Mouse (Mus musculus): ENCODE data around the gene Gxylt2. TPM values are rescaled to one million over a fixed set of nuclear protein-coding genes. Genes with fewer than 3 reads are reported as not detected.

Gene Gxylt2
- polyA plus RNA-seq, 1 experiment from 2014 or later: 1.4 TPM

- peak; percentile 60; the same call in 1 of the 2 replicates for ATAC-seq (ENCODE audit: insufficient read depth, low FRiP score)
Observed at GRCm38 (mm10) chr6:100731996-100732375, 27.5 kb downstream of the Gxylt2 start.

GRCm38 (mm10) chr6:100732376-100733021 is 28.0 kb downstream of the Gxylt2 start:
- peak; percentile 53; the same call in 1 of the 2 replicates for ATAC-seq (ENCODE audit: insufficient read depth, low FRiP score)
- Histone ChIP-seq H3K27me3 (ENCODE audit: control insufficient read depth, insufficient read depth, low read length) (no peaks in the 10 kb centered on the region), H3K9me3 (replicated peaks; ENCODE audit: control insufficient read depth, low read length) (no peaks in the 10 kb centered on the region), H3K36me3 (ENCODE audit: control insufficient read depth, insufficient read depth, low read length) (no peaks in the 10 kb centered on the region), H3K4me1 (ENCODE audit: control insufficient read depth, insufficient read depth, low read length) (peaks cover 11% of the 10 kb centered on the region; the same call in 1 of the 2 replicates), H3K4me3 (replicated peaks; ENCODE audit: low read length) (no peak overlapping the region), H3K4me2 (ENCODE audit: low read depth, low read length) (peak overlapping the region; percentile 29), H3K9ac (ENCODE audit: low read length) (no peak overlapping the region), H3K27ac (ENCODE audit: low read length) (no peak overlapping the region)
- 46% methylated on average over 12 of the region's 12 CpGs for WGBS

More at GRCm38 (mm10) chr6:100731996-100732375, 27.5 kb downstream of the Gxylt2 start:
- peaks cover 11% of the 10 kb centered on the region; the same call in 1 of the 2 replicates for H3K4me1 ChIP-seq (ENCODE audit: control insufficient read depth, insufficient read depth, low read length)
- no peaks in the 10 kb centered on the region for H3K27me3 ChIP-seq (ENCODE audit: control insufficient read depth, insufficient read depth, low read length)
- H3K9me3 ChIP-seq (replicated peaks; ENCODE audit: control insufficient read depth, low read length): no peaks in the 10 kb centered on the region
- WGBS: 40% methylated on average over 9 of the region's 9 CpGs
- H3K27ac ChIP-seq (ENCODE audit: low read length): no peak overlapping the region
- H3K36me3 ChIP-seq (ENCODE audit: control insufficient read depth, insufficient read depth, low read length): no peaks in the 10 kb centered on the region
- no peak overlapping the region for H3K9ac ChIP-seq (ENCODE audit: low read length)
- H3K4me3 ChIP-seq (replicated peaks; ENCODE audit: low read length): no peak overlapping the region
- peak overlapping the region; percentile 29 for H3K4me2 ChIP-seq (ENCODE audit: low read depth, low read length)

- peaks cover 11% of the 10 kb centered on the region; the same call in 1 of the 2 replicates for H3K4me1 ChIP-seq (ENCODE audit: control insufficient read depth, insufficient read depth, low read length)
- no peaks in the 10 kb centered on the region for H3K27me3 ChIP-seq (ENCODE audit: control insufficient read depth, insufficient read depth, low read length)
- no peak overlapping the region for H3K4me2 ChIP-seq (ENCODE audit: low read depth, low read length)
- H3K9me3 ChIP-seq (replicated peaks; ENCODE audit: control insufficient read depth, low read length): no peaks in the 10 kb centered on the region
- no peak overlapping the region for H3K4me3 ChIP-seq (replicated peaks; ENCODE audit: low read length)
- H3K9ac ChIP-seq (ENCODE audit: low read length): no peak overlapping the region
- H3K36me3 ChIP-seq (ENCODE audit: control insufficient read depth, insufficient read depth, low read length): no peaks in the 10 kb centered on the region
- ATAC-seq (ENCODE audit: insufficient read depth, low FRiP score): no peak
- H3K27ac ChIP-seq (ENCODE audit: low read length): no peak overlapping the region
- WGBS: 87% methylated on average over 10 of the region's 10 CpGs
Observed at GRCm38 (mm10) chr6:100733218-100733617, 28.7 kb downstream of the Gxylt2 start.

GRCm38 (mm10) chr6:100734321-100734720 is 29.8 kb downstream of the Gxylt2 start:
- peaks cover 11% of the 10 kb centered on the region; the same call in 1 of the 2 replicates for H3K4me1 ChIP-seq (ENCODE audit: control insufficient read depth, insufficient read depth, low read length)
- ATAC-seq (ENCODE audit: insufficient read depth, low FRiP score): no peak

GRCm38 (mm10) chr6:100758431-100759208 is 54.1 kb downstream of the Gxylt2 start:
- no peak overlapping the region for H3K9ac ChIP-seq (ENCODE audit: low read length)
- H3K9me3 ChIP-seq (replicated peaks; ENCODE audit: control insufficient read depth, low read length): no peaks in the 10 kb centered on the region
- WGBS: 72% methylated on average over 4 of the region's 4 CpGs
- no peaks in the 10 kb centered on the region for H3K27me3 ChIP-seq (ENCODE audit: control insufficient read depth, insufficient read depth, low read length)
- H3K4me1 ChIP-seq (ENCODE audit: control insufficient read depth, insufficient read depth, low read length): no peaks in the 10 kb centered on the region
- no peaks in the 10 kb centered on the region for H3K36me3 ChIP-seq (ENCODE audit: control insufficient read depth, insufficient read depth, low read length)
- H3K4me3 ChIP-seq (replicated peaks; ENCODE audit: low read length): no peak overlapping the region
- H3K27ac ChIP-seq (ENCODE audit: low read length): no peak overlapping the region
- ATAC-seq (ENCODE audit: insufficient read depth, low FRiP score): no peak
- no peak overlapping the region for H3K4me2 ChIP-seq (ENCODE audit: low read depth, low read length)

More at GRCm38 (mm10) chr6:100734321-100734720, 29.8 kb downstream of the Gxylt2 start:
- no peaks in the 10 kb centered on the region for H3K36me3 ChIP-seq (ENCODE audit: control insufficient read depth, insufficient read depth, low read length)
- WGBS: 67% methylated on average over 6 of the region's 6 CpGs
- H3K9ac ChIP-seq (ENCODE audit: low read length): no peak overlapping the region
- no peak overlapping the region for H3K27ac ChIP-seq (ENCODE audit: low read length)
- no peaks in the 10 kb centered on the region for H3K9me3 ChIP-seq (replicated peaks; ENCODE audit: control insufficient read depth, low read length)
- no peaks in the 10 kb centered on the region for H3K27me3 ChIP-seq (ENCODE audit: control insufficient read depth, insufficient read depth, low read length)
- H3K4me2 ChIP-seq (ENCODE audit: low read depth, low read length): no peak overlapping the region
- no peak overlapping the region for H3K4me3 ChIP-seq (replicated peaks; ENCODE audit: low read length)

- Histone ChIP-seq H3K9me3 (replicated peaks; ENCODE audit: control insufficient read depth, low read length) (no peaks in the 10 kb centered on the region), H3K27me3 (ENCODE audit: control insufficient read depth, insufficient read depth, low read length) (no peaks in the 10 kb centered on the region), H3K9ac (ENCODE audit: low read length) (no peak overlapping the region), H3K36me3 (ENCODE audit: control insufficient read depth, insufficient read depth, low read length) (no peaks in the 10 kb centered on the region), H3K4me2 (ENCODE audit: low read depth, low read length) (no peak overlapping the region), H3K4me3 (replicated peaks; ENCODE audit: low read length) (no peak overlapping the region), H3K27ac (ENCODE audit: low read length) (no peak overlapping the region), H3K4me1 (ENCODE audit: control insufficient read depth, insufficient read depth, low read length) (no peaks in the 10 kb centered on the region)
- 80% methylated on average over 4 of the region's 4 CpGs for WGBS
- ATAC-seq (ENCODE audit: insufficient read depth, low FRiP score): no peak
Observed at GRCm38 (mm10) chr6:100767756-100768155, 63.2 kb downstream of the Gxylt2 start.

- no peak overlapping the region for H3K27ac ChIP-seq (ENCODE audit: low read length)
- no peaks in the 10 kb centered on the region for H3K36me3 ChIP-seq (ENCODE audit: control insufficient read depth, insufficient read depth, low read length)
- no peaks in the 10 kb centered on the region for H3K9me3 ChIP-seq (replicated peaks; ENCODE audit: control insufficient read depth, low read length)
- no peaks in the 10 kb centered on the region for H3K27me3 ChIP-seq (ENCODE audit: control insufficient read depth, insufficient read depth, low read length)
- no peak overlapping the region for H3K9ac ChIP-seq (ENCODE audit: low read length)
- no peak overlapping the region for H3K4me2 ChIP-seq (ENCODE audit: low read depth, low read length)
- peaks cover 3% of the 10 kb centered on the region; the same call in 1 of the 2 replicates for H3K4me1 ChIP-seq (ENCODE audit: control insufficient read depth, insufficient read depth, low read length)
- no peak overlapping the region for H3K4me3 ChIP-seq (replicated peaks; ENCODE audit: low read length)
- no peak for ATAC-seq (ENCODE audit: insufficient read depth, low FRiP score)
- WGBS: 80% methylated on average over 15 of the region's 15 CpGs
Observed at GRCm38 (mm10) chr6:100775923-100776505, 71.5 kb downstream of the Gxylt2 start.

- H3K4me2 ChIP-seq (ENCODE audit: low read depth, low read length): no peak overlapping the region
- no peaks in the 10 kb centered on the region for H3K36me3 ChIP-seq (ENCODE audit: control insufficient read depth, insufficient read depth, low read length)
- H3K9ac ChIP-seq (ENCODE audit: low read length): no peak overlapping the region
- ATAC-seq (ENCODE audit: insufficient read depth, low FRiP score): no peak
- peaks cover 3% of the 10 kb centered on the region; the same call in 1 of the 2 replicates for H3K4me1 ChIP-seq (ENCODE audit: control insufficient read depth, insufficient read depth, low read length)
- no peaks in the 10 kb centered on the region for H3K27me3 ChIP-seq (ENCODE audit: control insufficient read depth, insufficient read depth, low read length)
- 73% methylated on average over 5 of the region's 5 CpGs for WGBS
- no peak overlapping the region for H3K27ac ChIP-seq (ENCODE audit: low read length)
- no peaks in the 10 kb centered on the region for H3K9me3 ChIP-seq (replicated peaks; ENCODE audit: control insufficient read depth, low read length)
- no peak overlapping the region for H3K4me3 ChIP-seq (replicated peaks; ENCODE audit: low read length)
Observed at GRCm38 (mm10) chr6:100778595-100778994, 74.1 kb downstream of the Gxylt2 start.

- no peaks in the 10 kb centered on the region for H3K36me3 ChIP-seq (ENCODE audit: control insufficient read depth, insufficient read depth, low read length)
- H3K4me1 ChIP-seq (ENCODE audit: control insufficient read depth, insufficient read depth, low read length): peaks cover 3% of the 10 kb centered on the region; the same call in 1 of the 2 replicates
- no peaks in the 10 kb centered on the region for H3K27me3 ChIP-seq (ENCODE audit: control insufficient read depth, insufficient read depth, low read length)
- no peak overlapping the region for H3K4me3 ChIP-seq (replicated peaks; ENCODE audit: low read length)
- H3K4me2 ChIP-seq (ENCODE audit: low read depth, low read length): no peak overlapping the region
- no peaks in the 10 kb centered on the region for H3K9me3 ChIP-seq (replicated peaks; ENCODE audit: control insufficient read depth, low read length)
- no peak overlapping the region for H3K27ac ChIP-seq (ENCODE audit: low read length)
- no peak for ATAC-seq (ENCODE audit: insufficient read depth, low FRiP score)
- no peak overlapping the region for H3K9ac ChIP-seq (ENCODE audit: low read length)
- WGBS: 14% methylated on average over 4 of the region's 4 CpGs
Observed at GRCm38 (mm10) chr6:100780421-100780820, 75.9 kb downstream of the Gxylt2 start.

Measured in stomach, embryonic 16.5 days (tissue).